Mouse (Mus musculus): ENCODE data around the gene Sorcs1. TPM values are rescaled to one million over a fixed set of nuclear protein-coding genes. Genes with fewer than 3 reads are reported as not detected.
A peak's percentile ranks its signal among the peaks of the same experiment; 100 is the strongest.

Gene Sorcs1
- polyA plus RNA-seq, 1 experiment from 2014 or later: 2.8 TPM

- no peak for TF ChIP-seq CTCF (IDR thresholded peaks at IDR 0.05; ENCODE audit: low read depth)
- no peaks in the 10 kb centered on the region for H3K36me3 ChIP-seq (ENCODE audit: insufficient read depth, low read length)
- no peak overlapping the region for H3K9ac ChIP-seq (ENCODE audit: low read depth, low read length)
- H3K4me2 ChIP-seq (ENCODE audit: low read length): no peak overlapping the region
- DNase-seq (ENCODE audit: low spot score) (no peak), ATAC-seq (replicated peaks; ENCODE audit: low FRiP score, low read depth) (no peak)
- H3K4me3 ChIP-seq (replicated peaks; ENCODE audit: low read depth, low read length): no peak overlapping the region
- no peak overlapping the region for H3K27ac ChIP-seq
- H3K27me3 ChIP-seq (ENCODE audit: insufficient read depth, low read length): no peaks in the 10 kb centered on the region
- no peaks in the 10 kb centered on the region for H3K9me3 ChIP-seq (replicated peaks; ENCODE audit: low read length)
- no peaks in the 10 kb centered on the region for H3K4me1 ChIP-seq (replicated peaks; ENCODE audit: insufficient read depth, low read length)
- WGBS: 54% methylated on average over 7 of the region's 7 CpGs
These were observed 463.8 kb downstream of the Sorcs1 start for GRCm38 (mm10) chr19:50214466-50215228.

- H3K27ac ChIP-seq: no peak overlapping the region
- no peaks in the 10 kb centered on the region for H3K36me3 ChIP-seq (ENCODE audit: insufficient read depth, low read length)
- no peaks in the 10 kb centered on the region for H3K9me3 ChIP-seq (replicated peaks; ENCODE audit: low read length)
- WGBS: 40% methylated on average over 7 of the region's 7 CpGs
- H3K9ac ChIP-seq (ENCODE audit: low read depth, low read length): no peak overlapping the region
- no peak for TF ChIP-seq CTCF (IDR thresholded peaks at IDR 0.05; ENCODE audit: low read depth)
- no peak overlapping the region for H3K4me2 ChIP-seq (ENCODE audit: low read length)
- no peak overlapping the region for H3K4me3 ChIP-seq (replicated peaks; ENCODE audit: low read depth, low read length)
- no peak for DNase-seq (ENCODE audit: low spot score)
- ATAC-seq (replicated peaks; ENCODE audit: low FRiP score, low read depth): no peak
- no peaks in the 10 kb centered on the region for H3K27me3 ChIP-seq (ENCODE audit: insufficient read depth, low read length)
- no peaks in the 10 kb centered on the region for H3K4me1 ChIP-seq (replicated peaks; ENCODE audit: insufficient read depth, low read length)
These were observed 468.0 kb downstream of the Sorcs1 start for GRCm38 (mm10) chr19:50210456-50210855.

GRCm38 (mm10) chr19:50204341-50204740, 474.1 kb downstream of the Sorcs1 start:
- Histone ChIP-seq H3K4me3 (replicated peaks; ENCODE audit: low read depth, low read length) (no peak overlapping the region), H3K27ac (no peak overlapping the region), H3K4me1 (replicated peaks; ENCODE audit: insufficient read depth, low read length) (no peaks in the 10 kb centered on the region), H3K4me2 (ENCODE audit: low read length) (no peak overlapping the region), H3K27me3 (ENCODE audit: insufficient read depth, low read length) (no peaks in the 10 kb centered on the region), H3K36me3 (ENCODE audit: insufficient read depth, low read length) (no peaks in the 10 kb centered on the region), H3K9me3 (replicated peaks; ENCODE audit: low read length) (no peaks in the 10 kb centered on the region), H3K9ac (ENCODE audit: low read depth, low read length) (no peak overlapping the region)
- ATAC-seq (replicated peaks; ENCODE audit: low FRiP score, low read depth) (no peak), DNase-seq (ENCODE audit: low spot score) (peak; percentile 35)
- 32% methylated on average over 6 of the region's 6 CpGs for WGBS
- TF ChIP-seq CTCF (IDR thresholded peaks at IDR 0.05; ENCODE audit: low read depth): no peak

GRCm38 (mm10) chr19:50196592-50196991, 481.9 kb downstream of the Sorcs1 start:
- TF ChIP-seq CTCF (IDR thresholded peaks at IDR 0.05; ENCODE audit: low read depth): no peak
- no peak overlapping the region for H3K9ac ChIP-seq (ENCODE audit: low read depth, low read length)
- H3K9me3 ChIP-seq (replicated peaks; ENCODE audit: low read length): no peaks in the 10 kb centered on the region
- H3K4me3 ChIP-seq (replicated peaks; ENCODE audit: low read depth, low read length): no peak overlapping the region
- 43% methylated on average over 1 of the region's 1 CpGs for WGBS
- H3K27me3 ChIP-seq (ENCODE audit: insufficient read depth, low read length): no peaks in the 10 kb centered on the region
- H3K4me2 ChIP-seq (ENCODE audit: low read length): no peak overlapping the region
- no peak overlapping the region for H3K27ac ChIP-seq
- DNase-seq (ENCODE audit: low spot score) (no peak), ATAC-seq (replicated peaks; ENCODE audit: low FRiP score, low read depth) (no peak)
- H3K36me3 ChIP-seq (ENCODE audit: insufficient read depth, low read length): no peaks in the 10 kb centered on the region
- H3K4me1 ChIP-seq (replicated peaks; ENCODE audit: insufficient read depth, low read length): no peaks in the 10 kb centered on the region

- peak; percentile 40 for DNase-seq (ENCODE audit: low spot score)
- Histone ChIP-seq H3K27ac (no peak overlapping the region), H3K27me3 (ENCODE audit: insufficient read depth, low read length) (no peaks in the 10 kb centered on the region), H3K36me3 (ENCODE audit: insufficient read depth, low read length) (no peaks in the 10 kb centered on the region), H3K4me2 (ENCODE audit: low read length) (no peak overlapping the region), H3K4me3 (replicated peaks; ENCODE audit: low read depth, low read length) (no peak overlapping the region), H3K4me1 (replicated peaks; ENCODE audit: insufficient read depth, low read length) (no peaks in the 10 kb centered on the region), H3K9ac (ENCODE audit: low read depth, low read length) (no peak overlapping the region), H3K9me3 (replicated peaks; ENCODE audit: low read length) (no peaks in the 10 kb centered on the region)
- 36% methylated on average over 10 of the region's 10 CpGs for WGBS
- no peak for TF ChIP-seq CTCF (IDR thresholded peaks at IDR 0.05; ENCODE audit: low read depth)
- no peak for ATAC-seq (replicated peaks; ENCODE audit: low FRiP score, low read depth)
These were observed 492.4 kb downstream of the Sorcs1 start for GRCm38 (mm10) chr19:50185769-50186715.

GRCm38 (mm10) chr19:50184901-50185623, 493.4 kb downstream of the Sorcs1 start:
- peak; percentile 76 for DNase-seq (ENCODE audit: low spot score)
- Histone ChIP-seq H3K27me3 (ENCODE audit: insufficient read depth, low read length) (no peaks in the 10 kb centered on the region), H3K27ac (no peak overlapping the region), H3K4me3 (replicated peaks; ENCODE audit: low read depth, low read length) (no peak overlapping the region), H3K9me3 (replicated peaks; ENCODE audit: low read length) (no peaks in the 10 kb centered on the region), H3K36me3 (ENCODE audit: insufficient read depth, low read length) (no peaks in the 10 kb centered on the region), H3K4me1 (replicated peaks; ENCODE audit: insufficient read depth, low read length) (no peaks in the 10 kb centered on the region), H3K9ac (ENCODE audit: low read depth, low read length) (no peak overlapping the region), H3K4me2 (ENCODE audit: low read length) (no peak overlapping the region)
- TF ChIP-seq CTCF (IDR thresholded peaks at IDR 0.05; ENCODE audit: low read depth): peak; percentile 79
- no peak; the same call in 1 of the 2 replicates for ATAC-seq (replicated peaks; ENCODE audit: low FRiP score, low read depth)
- whole genome bisulfite sequencing: 53% methylated on average over 21 of the region's 21 CpGs

All from kidney, postnatal 0 days (tissue).